Mouse (Mus musculus) inflammation-experienced regulatory T-cells, adult 16 weeks (primary cell): ENCODE results near the gene P2ry13. TPM values are rescaled to one million over a fixed set of nuclear protein-coding genes. Genes with fewer than 3 reads are reported as not detected.

Experiments
- polyA plus RNA-seq: library from polyadenylated mRNA; unstranded; fragments of 100-300 nt; shearing (Covaris generic); gene quantifications from one replicate; pipeline ENCODE4 v1.2.1, GENCODE M21; 2017

The P2ry13 gene
- polyA plus RNA-seq, result 1.6 TPM

DNA sequence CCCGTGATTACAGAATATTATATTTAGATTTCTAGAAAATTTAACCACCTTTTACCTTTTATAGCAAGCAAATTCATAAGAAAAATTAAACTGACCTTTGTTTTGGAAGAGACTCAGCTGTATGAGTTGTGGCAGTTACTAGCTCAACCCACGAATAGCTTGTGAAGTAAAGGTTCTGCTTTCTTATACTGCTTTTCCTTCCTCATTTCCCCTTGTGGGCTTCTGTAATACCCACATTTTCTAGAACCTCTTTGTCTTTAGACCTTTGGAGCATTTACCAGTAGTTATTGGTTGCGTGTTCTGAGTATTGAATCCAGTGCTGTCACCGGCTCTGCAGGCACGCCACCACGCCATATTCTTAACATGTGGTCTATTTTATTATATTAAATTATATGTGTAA is at the start of gene P2ry13:
P2ry13 (minus strand) TSS at position 156 of the 400 bp plus-strand sequence.

DNA sequence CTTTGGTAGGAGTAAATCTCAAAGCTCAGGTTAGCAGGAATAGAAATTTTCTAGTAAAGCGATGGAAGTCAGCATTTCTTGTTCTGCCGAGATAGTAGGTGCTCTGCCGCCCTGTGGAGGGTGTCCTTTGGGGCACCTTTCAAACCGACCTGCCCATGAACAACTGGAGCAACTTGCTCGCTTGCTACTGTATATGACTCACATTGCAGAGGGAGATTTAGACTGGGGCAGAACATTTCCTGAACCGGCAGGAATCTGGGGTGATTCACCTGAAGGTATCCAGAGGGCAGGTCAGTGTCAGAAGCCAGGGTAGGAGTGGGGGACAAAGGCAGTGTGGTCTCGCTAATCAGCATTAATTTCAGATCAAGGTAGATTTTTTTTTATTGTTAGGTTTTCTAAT is 15.7 kb downstream of the P2ry13 start, which contains the start of gene Gpr87:
Gpr87 (minus strand) TSS at position 167 of the 400 bp plus-strand sequence.

Other genes with a start within 250 kb of the P2ry13 start
- gene Med12l, start 205.1 kb downstream of the P2ry13 start, polyA plus RNA-seq, result 0.49 TPM
- gene Gpr171, start 109.1 kb downstream of the P2ry13 start, polyA plus RNA-seq, result 48.4 TPM
- 1.8 TPM for gene P2ry14, start 57.3 kb downstream of the P2ry13 start, polyA plus RNA-seq
- not detected for gene Gpr87, start 15.8 kb downstream of the P2ry13 start, polyA plus RNA-seq
- 0.34 TPM for gene P2ry12, start 52.0 kb upstream of the P2ry13 start, polyA plus RNA-seq
- not detected for gene Igsf10, start 133.5 kb upstream of the P2ry13 start, polyA plus RNA-seq